Mouse (Mus musculus) frontal cortex, adult 2 months (tissue): ENCODE data around the gene H2-Eb2. TPM values are rescaled to one million over a fixed set of nuclear protein-coding genes. Genes with fewer than 3 reads are reported as not detected.

Experiments used
- DNase-seq, 2 experiments: peaks; one replicate each; pipeline ENCODE4 v3.0.0; 2022; ENCODE audit warnings: low spot score in 1 of 2; ENCODE audit errors: extremely low spot score in 1 of 2
- polyA plus RNA-seq: library from polyadenylated mRNA; depleted of rRNA; stranded (reverse); fragments of >200 nt; gene quantifications from 2 replicates; pipeline ENCODE4 v1.2.3, GENCODE M21; 2012; rRNA removed

H2-Eb2 gene
- not detected in 2 replicates for polyA plus RNA-seq

- no peak for DNase-seq
These were observed at the start of gene H2-Eb2 for GRCm38 (mm10) chr17:34325436-34325835. Gene H2-Eb2, plus strand, starts transcription at chr17:34325665.

DNA sequence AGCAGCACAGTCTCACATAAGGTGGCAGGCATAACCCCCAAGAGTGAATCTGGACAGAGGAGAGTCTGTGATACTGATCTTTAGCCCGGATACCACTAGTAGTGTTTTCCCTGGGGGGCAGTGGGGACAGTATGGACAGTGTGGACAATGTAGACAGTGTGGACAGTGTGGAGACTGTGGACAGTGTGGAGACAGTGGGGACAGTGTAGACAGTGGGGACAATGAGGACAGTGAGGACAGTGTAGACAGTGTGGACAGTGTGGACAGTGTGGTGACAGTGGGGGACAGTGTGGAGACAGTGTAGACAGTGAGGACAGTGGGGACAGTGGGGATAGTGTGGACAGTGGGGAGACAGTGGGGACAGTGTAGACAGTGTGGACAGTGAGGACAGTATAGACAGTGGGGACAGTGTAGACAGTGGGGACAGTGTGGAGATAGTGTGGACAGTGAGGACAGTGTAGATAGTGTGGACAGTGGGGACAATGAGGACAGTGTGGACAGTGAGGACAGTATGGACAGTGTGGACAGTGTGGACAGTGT lies 44.9 kb upstream of the H2-Eb2 start:
- no peak for DNase-seq

DNA sequence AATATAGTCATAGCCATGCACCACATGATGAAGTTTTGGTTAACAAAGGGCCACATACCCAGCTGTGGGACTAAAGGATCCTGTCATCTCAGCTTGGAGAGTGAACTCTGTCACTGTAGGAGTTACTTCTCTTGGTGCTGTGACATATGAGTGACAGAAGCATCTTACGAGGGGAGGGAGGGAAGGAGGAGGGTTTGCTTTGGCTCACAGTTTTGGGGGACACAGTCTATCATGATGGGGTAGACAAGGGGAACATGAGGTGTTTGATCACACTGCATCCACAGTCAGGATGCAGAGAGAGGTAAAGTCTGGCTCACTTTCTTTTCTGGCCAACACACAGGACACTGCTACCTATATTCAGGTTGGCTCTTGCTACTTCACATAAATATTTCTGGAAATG lies 43.6 kb upstream of the H2-Eb2 start:
- no peak for DNase-seq

- no peak for DNase-seq
These were observed 40.1 kb upstream of the H2-Eb2 start for GRCm38 (mm10) chr17:34285371-34285770.

DNA sequence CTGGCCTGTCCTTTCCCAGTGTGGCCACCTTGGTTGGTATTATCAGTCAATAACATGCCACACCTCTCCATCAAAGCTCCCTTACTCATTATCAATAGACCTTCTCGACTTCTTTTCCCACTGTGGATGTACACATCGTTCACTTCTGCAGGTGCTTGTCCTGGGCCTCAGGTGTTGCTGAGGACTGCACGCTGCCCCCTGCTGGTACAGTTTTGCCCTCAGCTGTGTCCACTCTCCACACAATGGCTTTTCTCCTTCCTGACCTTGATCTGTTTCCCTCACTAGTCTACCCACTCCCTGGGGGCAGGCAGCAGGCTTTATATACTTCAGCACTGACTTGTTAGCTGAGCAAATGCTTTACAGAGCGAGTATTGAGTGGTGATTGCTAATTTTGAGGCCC lies 39.6 kb upstream of the H2-Eb2 start:
- no peak for DNase-seq

DNA sequence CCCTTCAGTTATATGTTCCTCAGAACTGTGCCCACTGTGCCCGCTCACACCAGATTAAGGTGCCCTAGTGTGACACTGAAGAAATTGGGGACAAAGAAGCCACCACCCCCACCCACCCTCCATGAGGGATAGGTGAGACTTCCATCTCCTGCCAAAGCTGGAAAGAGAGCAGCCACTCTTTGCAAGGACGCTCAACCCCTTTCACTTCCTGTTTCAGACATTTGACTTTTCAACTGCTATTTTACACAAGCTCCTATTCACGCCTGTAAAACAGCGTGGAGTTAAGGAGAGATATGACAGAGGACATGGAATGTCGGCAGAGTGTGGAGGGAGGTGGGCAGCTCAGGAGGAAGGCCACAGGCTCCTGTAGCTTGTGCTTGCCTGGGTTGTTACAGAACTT lies 39.0 kb upstream of the H2-Eb2 start:
- DNase-seq, result no peak

GRCm38 (mm10) chr17:34286999-34287398 lies 38.5 kb upstream of the H2-Eb2 start:
- DNase-seq, result no peak

- DNase-seq, result peak; percentile 70 to 93
These were observed 37.8 kb upstream of the H2-Eb2 start, which contains the start of gene H2-Aa for GRCm38 (mm10) chr17:34287648-34288047. Gene H2-Aa, minus strand, starts transcription at chr17:34287823.

DNA sequence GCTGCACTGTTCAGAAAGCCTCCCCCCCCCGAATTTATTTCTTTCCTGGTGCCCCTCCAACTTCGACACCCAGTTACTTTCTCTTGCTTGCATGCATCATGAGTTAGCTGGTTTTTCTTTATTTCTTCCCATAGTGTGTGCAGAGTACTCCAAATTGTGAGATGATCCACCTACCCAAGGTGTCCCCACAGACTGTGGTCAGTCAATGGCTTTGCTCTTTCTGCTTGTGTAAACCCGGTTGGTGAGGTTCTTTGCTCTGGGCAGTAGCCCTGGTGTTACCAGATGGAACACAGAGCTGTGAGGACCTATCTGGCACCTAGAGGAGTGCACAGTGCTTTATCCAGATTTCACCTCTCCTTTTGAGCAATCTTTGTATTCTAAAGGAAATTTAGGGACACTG lies 37.3 kb upstream of the H2-Eb2 start:
- DNase-seq, result no peak

- peak; percentile 56 to 84 for DNase-seq
These were observed 33.9 kb upstream of the H2-Eb2 start for GRCm38 (mm10) chr17:34291609-34292008.

DNA sequence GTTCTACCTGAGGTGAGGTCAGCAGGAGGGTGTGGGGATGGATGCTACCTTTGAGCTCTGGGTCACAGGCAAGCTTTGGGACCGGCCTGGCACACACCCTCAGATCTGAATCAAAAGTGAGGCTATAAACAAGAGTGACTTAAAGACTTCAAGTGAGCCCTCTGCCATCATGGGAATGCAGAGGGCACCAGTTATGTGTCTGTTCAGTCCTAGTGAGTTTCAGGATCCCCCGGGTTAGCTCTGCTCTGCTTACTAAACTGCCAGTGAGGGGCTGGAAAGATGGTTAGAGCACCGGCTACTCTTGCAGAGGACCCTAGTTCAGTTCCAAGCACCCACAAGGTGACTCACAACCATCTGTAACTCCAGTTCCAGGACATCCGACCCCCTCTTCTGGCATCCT lies 32.9 kb upstream of the H2-Eb2 start:
- DNase-seq, result no peak

DNA sequence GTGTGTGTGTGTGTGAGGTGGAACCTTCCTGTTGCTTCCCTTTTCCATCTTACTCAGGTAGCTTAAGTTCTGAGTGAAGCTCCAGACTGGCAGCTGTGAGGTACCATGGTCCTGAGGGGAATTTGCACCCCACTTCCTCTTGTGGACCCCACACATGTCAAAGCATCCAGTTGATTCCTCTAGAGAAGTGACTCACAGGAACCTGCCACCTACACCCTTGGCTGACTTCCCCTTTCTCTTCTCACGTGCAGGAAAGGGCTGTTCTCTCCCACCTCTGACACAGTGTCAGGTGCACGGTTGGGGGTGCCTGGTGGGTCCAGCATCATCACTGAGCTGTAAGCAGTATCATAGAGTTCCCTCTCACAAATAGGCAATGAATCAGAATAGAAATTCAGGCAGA lies 31.9 kb upstream of the H2-Eb2 start:
- no peak for DNase-seq

DNA sequence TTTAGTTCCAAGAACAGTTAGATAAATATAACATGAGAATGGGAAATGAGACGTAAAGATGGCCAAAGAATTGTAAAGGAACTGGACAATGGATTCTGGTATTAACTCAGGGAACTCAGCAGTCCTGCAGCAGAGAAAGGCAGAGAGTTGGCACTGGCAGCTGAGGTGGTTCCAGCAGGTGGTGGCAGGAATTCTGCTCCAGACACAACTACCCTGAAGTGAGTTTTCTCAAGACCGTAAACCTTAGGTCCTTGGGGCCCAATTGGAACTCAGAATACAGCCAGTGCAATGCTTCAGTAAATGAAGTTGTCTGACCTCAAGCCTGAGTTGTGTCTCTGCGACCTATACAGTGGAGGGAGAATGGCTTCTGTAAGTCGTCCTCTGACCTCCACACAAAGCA lies 31.2 kb upstream of the H2-Eb2 start:
- no peak for DNase-seq

DNA sequence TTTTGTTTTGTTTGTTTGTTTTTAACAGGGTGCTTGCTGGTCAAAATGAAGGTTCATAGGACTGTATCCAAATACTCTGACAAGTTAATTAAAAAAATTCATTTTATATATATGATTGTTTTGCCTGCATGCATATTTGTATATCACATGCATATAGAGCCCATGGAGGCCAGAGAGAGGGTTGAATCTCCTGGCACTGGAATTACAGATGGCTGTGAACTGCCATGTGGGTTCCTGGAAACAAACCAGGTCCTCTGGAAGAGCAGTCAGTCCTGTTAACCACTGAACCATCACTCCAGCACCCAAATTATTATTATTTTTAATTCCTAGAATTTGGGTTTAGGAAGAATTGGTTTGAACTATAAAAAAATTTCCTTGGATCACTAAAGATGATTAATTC lies 30.2 kb upstream of the H2-Eb2 start:
- DNase-seq, result no peak

DNA sequence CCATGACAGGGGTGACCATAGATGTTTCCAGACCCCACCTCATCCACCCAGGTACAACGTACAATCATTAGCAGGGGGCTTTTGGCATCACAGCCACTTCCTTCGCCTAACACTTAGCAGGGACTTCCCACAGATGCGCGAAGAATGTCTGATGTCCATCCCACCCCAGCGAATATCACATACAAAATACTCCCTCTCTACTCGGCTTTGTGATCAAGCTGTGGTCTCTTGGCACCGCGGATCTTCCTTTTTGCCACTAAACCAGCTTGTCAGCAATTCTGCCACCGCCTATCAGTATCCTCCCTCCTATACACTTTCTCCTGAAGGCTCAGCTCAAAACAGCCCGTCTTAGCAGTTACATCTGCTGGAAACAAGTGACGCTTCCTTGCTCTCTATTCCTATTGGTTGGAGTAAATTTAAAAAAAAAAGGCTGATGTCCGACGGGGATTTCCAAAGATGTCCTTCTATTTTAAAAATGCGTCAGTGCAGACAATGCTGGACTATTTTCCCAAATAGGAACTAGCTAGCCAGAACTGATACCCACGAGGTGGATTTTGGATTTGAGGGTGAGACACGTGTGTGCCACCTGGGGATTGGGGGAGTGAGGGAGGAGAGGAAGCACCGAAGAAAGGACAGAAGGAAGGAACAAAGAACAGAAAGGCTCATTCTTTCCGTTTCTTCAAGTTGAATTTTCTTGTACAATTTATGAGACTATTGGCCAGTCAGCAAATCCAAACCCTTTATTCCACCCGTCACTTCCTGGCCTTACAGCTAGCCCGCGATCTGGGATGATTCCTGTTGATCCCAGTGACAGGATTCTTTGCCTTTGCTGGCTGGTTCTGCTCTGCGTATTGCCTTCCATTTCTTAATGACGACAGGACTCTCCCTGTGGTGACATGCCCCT lies 29.3 kb upstream of the H2-Eb2 start:
- DNase-seq, result peak in 1 of 2 experiments; percentile 92

DNA sequence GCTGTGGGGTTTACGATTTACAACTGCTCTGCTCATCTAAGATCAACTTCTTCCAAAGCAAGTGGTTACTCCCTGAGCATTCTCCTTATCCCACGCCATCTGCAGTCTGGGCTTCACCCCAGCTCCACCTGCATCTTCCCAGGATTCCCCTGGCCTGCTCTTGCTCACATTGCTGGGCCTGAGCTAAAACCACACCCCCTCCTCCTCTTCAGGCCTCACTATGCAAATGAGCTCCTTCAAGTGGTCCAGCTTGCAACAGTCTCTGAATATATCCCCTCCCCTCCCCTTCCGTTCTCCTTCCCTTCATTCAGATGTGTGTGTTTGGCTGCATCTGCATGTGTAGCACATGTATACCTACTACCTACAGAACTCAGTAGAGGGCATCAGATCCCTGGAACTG lies 26.1 kb upstream of the H2-Eb2 start:
- no peak for DNase-seq

GRCm38 (mm10) chr17:34300071-34300470 lies 25.4 kb upstream of the H2-Eb2 start:
- DNase-seq, result no peak

GRCm38 (mm10) chr17:34300691-34301566 lies 24.5 kb upstream of the H2-Eb2 start:
- no peak for DNase-seq

DNA sequence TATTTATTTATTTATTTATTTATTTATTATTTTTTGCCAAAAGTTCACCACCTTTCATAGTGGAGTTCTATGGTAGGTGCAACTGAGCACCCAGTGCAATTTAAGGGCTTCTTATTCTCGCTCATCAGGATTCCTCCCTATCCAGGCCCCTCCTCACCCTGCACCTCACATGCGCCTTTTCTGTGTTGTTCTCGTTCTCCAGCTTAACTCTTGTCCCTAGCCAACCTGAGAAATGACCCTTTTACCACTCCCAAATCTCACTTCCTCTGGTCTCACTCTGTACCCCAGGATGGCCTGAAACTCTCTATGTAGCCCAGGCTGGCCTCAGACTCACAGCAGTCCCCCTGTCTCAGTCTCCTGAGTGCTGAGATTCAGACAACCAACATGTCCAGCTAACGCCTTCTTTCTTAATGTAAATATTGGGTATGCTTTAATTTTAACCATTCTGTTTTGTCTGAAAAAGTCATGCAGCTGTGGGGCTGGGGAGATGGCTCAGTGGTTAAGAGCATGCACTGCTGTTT lies 23.7 kb upstream of the H2-Eb2 start:
- no peak for DNase-seq

DNA sequence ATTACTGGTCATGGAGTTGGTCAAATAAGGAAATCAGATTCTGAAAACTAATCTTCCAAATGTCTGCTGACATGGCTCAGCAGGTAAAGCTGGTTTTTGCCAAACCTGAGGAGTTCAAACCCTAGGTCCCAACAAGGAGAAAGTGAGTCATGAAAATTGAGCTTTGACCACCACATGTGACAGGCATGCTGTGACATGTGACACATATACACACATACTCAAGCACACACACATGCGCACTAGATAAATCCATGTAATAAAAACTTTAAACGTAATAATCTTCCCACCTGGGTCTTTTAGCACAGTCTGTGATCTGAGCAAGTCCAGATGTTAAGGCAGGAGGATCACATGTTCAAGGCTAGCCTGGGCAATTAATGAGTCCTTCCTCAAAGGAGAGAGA lies 21.7 kb upstream of the H2-Eb2 start:
- DNase-seq, result no peak

GRCm38 (mm10) chr17:34304751-34305150 lies 20.7 kb upstream of the H2-Eb2 start:
- DNase-seq, result peak; percentile 62 to 94
